Mouse (Mus musculus) cortical plate, adult 2 months (tissue): ENCODE data around the gene Cdc6.

Experiments
- CTCF ChIP-seq: fragments of 200-500 bp; IDR thresholded peaks from 2 replicates; pipeline ENCODE4 v1.5.1; 2011; ENCODE audit warnings: mild to moderate bottlenecking, control low read depth, low read length; ENCODE audit not compliant: insufficient read depth; ENCODE audit errors: extremely low read depth
- POLR2A ChIP-seq: fragments of 200-500 bp; IDR thresholded peaks from 2 replicates; pipeline ENCODE4 v1.6.1; 2011; ENCODE audit warnings: mild to moderate bottlenecking, low read length, control low read depth; ENCODE audit not compliant: insufficient read depth; ENCODE audit errors: extremely low read depth

DNA sequence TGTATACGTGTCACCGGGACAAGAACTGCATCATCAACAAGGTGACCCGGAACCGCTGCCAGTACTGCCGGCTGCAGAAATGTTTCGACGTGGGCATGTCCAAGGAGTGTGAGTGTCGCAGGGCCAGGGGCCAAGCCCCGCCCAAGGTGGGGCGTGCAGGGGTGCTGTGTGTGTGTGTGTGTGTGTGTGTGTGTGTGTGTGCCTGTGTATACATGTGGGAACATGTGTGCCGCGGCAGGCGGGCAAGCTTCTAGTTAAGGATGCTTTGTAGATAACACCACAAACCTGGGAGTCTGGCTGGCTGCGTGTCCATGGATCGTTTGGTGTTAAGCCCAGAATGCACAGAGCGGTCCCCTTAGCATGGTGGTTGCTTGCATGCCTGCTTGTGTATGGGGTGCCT lies 60.5 kb downstream of the Cdc6 start:
- TF ChIP-seq CTCF = no peak
- no peak for TF ChIP-seq POLR2A
